Mouse (Mus musculus) lung, adult 2 months (tissue): ENCODE results near the gene Zfp941.

Source experiments
- CTCF ChIP-seq: fragments of 200-500 bp; IDR thresholded peaks from 2 replicates; pipeline ENCODE4 v1.5.1; 2011; ENCODE audit warnings: mild to moderate bottlenecking, low read length, control low read depth; ENCODE audit not compliant: insufficient read depth
- POLR2A ChIP-seq: fragments of 200-500 bp; IDR thresholded peaks from 2 replicates; pipeline ENCODE4 v1.6.1; 2011; ENCODE audit warnings: low read depth, mild to moderate bottlenecking, control low read depth, low read length, borderline replicate concordance; ENCODE audit errors: extremely low read depth

DNA sequence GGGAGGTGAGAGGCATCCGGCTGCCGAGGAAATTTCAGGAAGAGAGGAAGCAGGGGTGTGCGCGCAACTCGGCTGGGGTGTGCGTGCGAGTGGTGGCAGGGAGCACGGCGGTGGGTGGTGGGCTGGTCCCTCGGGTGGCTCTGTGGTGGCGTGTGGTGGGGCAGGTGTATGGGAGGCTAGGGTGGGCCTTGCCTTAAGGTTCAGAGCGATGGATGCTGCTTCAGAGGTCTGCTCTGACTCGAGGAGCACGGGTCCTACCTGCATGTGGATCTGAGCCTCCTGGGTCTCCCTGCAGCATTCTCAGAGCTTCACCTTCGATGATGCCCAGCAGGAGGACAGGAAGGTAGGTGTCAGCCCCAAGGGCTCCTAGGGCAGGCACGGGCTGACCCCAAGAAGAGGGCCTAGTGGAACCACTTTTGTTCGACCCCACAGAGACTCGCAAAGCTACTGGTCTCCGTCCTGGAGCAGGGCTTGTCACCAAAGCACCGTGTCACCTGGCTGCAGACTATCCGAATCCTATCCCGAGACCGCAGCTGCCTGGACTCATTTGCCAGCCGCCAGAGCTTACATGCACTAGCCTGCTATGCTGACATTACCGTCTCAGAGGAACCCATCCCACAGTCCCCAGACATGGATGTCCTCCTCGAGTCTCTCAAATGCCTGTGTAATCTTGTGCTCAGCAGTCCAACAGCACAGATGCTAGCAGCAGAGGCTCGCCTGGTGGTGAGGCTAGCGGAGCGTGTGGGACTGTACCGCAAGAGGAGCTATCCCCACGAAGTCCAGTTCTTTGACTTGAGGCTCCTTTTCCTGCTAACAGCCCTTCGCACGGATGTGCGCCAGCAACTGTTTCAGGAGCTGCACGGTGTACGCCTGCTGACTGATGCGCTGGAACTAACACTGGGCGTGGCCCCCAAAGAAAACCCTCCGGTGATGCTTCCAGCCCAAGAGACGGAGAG lies 35.9 kb upstream of the Zfp941 start, which contains the start of gene Bet1l:
- TF ChIP-seq POLR2A: no peak
- no peak for TF ChIP-seq CTCF
